Mouse (Mus musculus) B cell, adult 62 days (primary cell): Measurements from ENCODE around the gene Tsga10. TPM values are rescaled to one million over a fixed set of nuclear protein-coding genes. Genes with fewer than 3 reads are reported as not detected.

Experiments
- total RNA-seq: library from RNA; stranded (reverse); gene quantifications from 4 replicates; pipeline ENCODE4 v1.2.4, GENCODE M21; 2023

Tsga10 gene
- total RNA-seq, result 7.3 to 9.2 TPM (median 7.9 TPM) in 4 replicates

GRCm38 (mm10) chr1:37866286-37866685 lies at the start of gene Tsga10:
Gene Tsga10 (minus strand): TSS chr1:37866429.

GRCm38 (mm10) chr1:37890025-37890652 lies 23.9 kb upstream of the Tsga10 start, which contains the start of the genes Mitd1 and Mrpl30:
Gene Mitd1 (minus strand): TSS chr1:37890411.
Gene Mrpl30 (plus strand): TSS chr1:37890477.

GRCm38 (mm10) chr1:37871704-37872103 lies 5.5 kb upstream of the Tsga10 start, which contains the start of gene Lipt1:
Gene Lipt1 (plus strand): TSS chr1:37871738.

GRCm38 (mm10) chr1:37719761-37720640 lies 146.2 kb downstream of the Tsga10 start, which contains the start of gene 2010300C02Rik:
Gene 2010300C02Rik (minus strand): TSS chr1:37720085.

Other genes with a start within 250 kb of the Tsga10 start
- gene 2010300C02Rik, start 146.3 kb downstream of the Tsga10 start, total RNA-seq, result 0.17 to 0.42 TPM in 2 of 4 replicates, not detected in the others
- 1.0 to 4.1 TPM (median 2.0 TPM) in 4 replicates for gene Lipt1, start 5.3 kb upstream of the Tsga10 start, total RNA-seq
- 18.7 to 21.8 TPM (median 19.9 TPM) in 4 replicates for gene Mitd1, start 24.0 kb upstream of the Tsga10 start, total RNA-seq
- 100 to 119 TPM (median 115 TPM) in 4 replicates for gene Mrpl30, start 24.0 kb upstream of the Tsga10 start, total RNA-seq
- not detected in 4 replicates for gene Lyg2, start 50.1 kb upstream of the Tsga10 start, total RNA-seq
- gene Lyg1, start 91.3 kb upstream of the Tsga10 start, total RNA-seq, result not detected in 4 replicates
- 68.0 to 79.8 TPM (median 71.5 TPM) in 4 replicates for gene Txndc9, start 131.5 kb upstream of the Tsga10 start, total RNA-seq
- 42.0 to 52.8 TPM (median 45.3 TPM) in 4 replicates for gene Eif5b, start 131.6 kb upstream of the Tsga10 start, total RNA-seq